ENCODE assay signal across 16 mouse cellular contexts in genomic region chr1:88526161-88526560, GRCm38 (mm10). TPM values are rescaled to one million over a fixed set of nuclear protein-coding genes. Genes with fewer than 3 reads are reported as not detected.
DNase-seq lines count a peak whose midpoint lies in the region; ATAC-seq and TF ChIP-seq lines count a peak whose summit lies in the region.
"Had no signal": no experiment of that assay in that cellular context is flagged by ENCODE, and none has a peak within 500 bp of the region (broad histone marks: within the 10 kb centered on the region; RNA-seq: fewer than 3 reads in every experiment).

No protein-coding gene starts in this region.

- H3K4me3 ChIP-seq in heart, postnatal 0 days (ENCODE audit: low read depth, low read length), result no peak overlapping the region
- no peak overlapping the region for H3K4me3 ChIP-seq in midbrain, embryonic 12.5 days
- H3K4me3 ChIP-seq in midbrain, postnatal 0 days (ENCODE audit: low read depth, low read length), result no peak overlapping the region
- H3K4me3 ChIP-seq in stomach, postnatal 0 days (ENCODE audit: low read depth, low read length), result no peak overlapping the region
- H3K4me3 ChIP-seq in layer of hippocampus, adult 2 months, result no peak overlapping the region
- H3K4me3 ChIP-seq: forebrain, embryonic 15.5 days; heart, embryonic 15.5 days had no signal

- TF ChIP-seq CTCF in heart, postnatal 0 days (IDR thresholded peaks at IDR 0.05; ENCODE audit: low read depth), result no peak
- no peak for TF ChIP-seq CTCF in midbrain, postnatal 0 days (IDR thresholded peaks at IDR 0.05)
- no peak for TF ChIP-seq CTCF in stomach, postnatal 0 days (IDR thresholded peaks at IDR 0.05; ENCODE audit: low read depth)
- TF ChIP-seq CTCF in layer of hippocampus, adult 2 months (conservative IDR thresholded peaks at IDR 0.05), result no peak

- WGBS in heart, postnatal 0 days, result 34% methylated on average over 6 of the region's 6 CpGs
- WGBS in midbrain, embryonic 12.5 days, result 60% methylated on average over 6 of the region's 6 CpGs
- WGBS in midbrain, postnatal 0 days, result 29% methylated on average over 6 of the region's 6 CpGs
- WGBS in stomach, postnatal 0 days, result 20% methylated on average over 6 of the region's 6 CpGs

- no peak overlapping the region for H3K9ac ChIP-seq in heart, postnatal 0 days (replicated peaks; ENCODE audit: low read depth, low read length)
- H3K9ac ChIP-seq in midbrain, embryonic 12.5 days (replicated peaks), result no peak overlapping the region
- H3K9ac ChIP-seq in midbrain, postnatal 0 days (replicated peaks; ENCODE audit: low read length, poor library complexity, severe bottlenecking), result no peak overlapping the region
- no peak overlapping the region for H3K9ac ChIP-seq in stomach, postnatal 0 days (ENCODE audit: low read length)
- H3K9ac ChIP-seq: forebrain, embryonic 15.5 days; heart, embryonic 15.5 days; liver, postnatal 0 days had no signal

- H3K27ac ChIP-seq in heart, postnatal 0 days (ENCODE audit: low read depth), result no peak overlapping the region
- H3K27ac ChIP-seq in midbrain, embryonic 12.5 days (replicated peaks), result no peak overlapping the region
- no peak overlapping the region for H3K27ac ChIP-seq in midbrain, postnatal 0 days (ENCODE audit: low read depth, low read length)
- peak overlapping the region; percentile 35; the same call in 1 of the 2 replicates for H3K27ac ChIP-seq in stomach, postnatal 0 days (replicated peaks)
- no peak overlapping the region for H3K27ac ChIP-seq in layer of hippocampus, adult 2 months
- H3K27ac ChIP-seq: forebrain, embryonic 15.5 days; heart, embryonic 15.5 days had no signal

- no peak for TF ChIP-seq EP300 in heart, postnatal 0 days (IDR thresholded peaks at IDR 0.05; ENCODE audit: low read depth)
- no peak for TF ChIP-seq EP300 in stomach, postnatal 0 days (optimal IDR thresholded peaks at IDR 0.05)

- peak; percentile 33; the same call in 1 of the 2 replicates for ATAC-seq in heart, postnatal 0 days (ENCODE audit: insufficient read depth, low read depth)
- ATAC-seq in midbrain, embryonic 12.5 days (ENCODE audit: low FRiP score, low read depth), result peak; percentile 72; the same call in 1 of the 2 replicates
- no peak; the same call in 1 of the 2 replicates for ATAC-seq in midbrain, postnatal 0 days (ENCODE audit: low FRiP score)
- peak; percentile 90 for ATAC-seq in stomach, postnatal 0 days (ENCODE audit: low FRiP score, low TSS enrichment)
- ATAC-seq: forebrain, embryonic 15.5 days; liver, postnatal 0 days had no signal

- no peaks in the 10 kb centered on the region for H3K36me3 ChIP-seq in heart, postnatal 0 days (replicated peaks; ENCODE audit: control insufficient read depth, insufficient read depth, low read length)
- H3K36me3 ChIP-seq in midbrain, embryonic 12.5 days, result no peaks in the 10 kb centered on the region
- H3K36me3 ChIP-seq in midbrain, postnatal 0 days (ENCODE audit: insufficient read depth, low read length), result no peaks in the 10 kb centered on the region
- H3K36me3 ChIP-seq in stomach, postnatal 0 days (ENCODE audit: control insufficient read depth, insufficient read depth, low read length), result no peaks in the 10 kb centered on the region
- H3K36me3 ChIP-seq: forebrain, embryonic 15.5 days; heart, embryonic 15.5 days had no signal

- no peak for DNase-seq in heart, postnatal 0 days (ENCODE audit: low spot score)
- no peak for DNase-seq in heart, adult 18-20 months
- DNase-seq in midbrain, postnatal 0 days (ENCODE audit: low spot score), result no peak
- peak; percentile 83 for DNase-seq in fibroblast of lung, adult 2 months (ENCODE audit: low read depth)
- no peak for DNase-seq in stomach, postnatal 0 days (ENCODE audit: low spot score)
- no peak for DNase-seq in layer of hippocampus, adult 2 months (ENCODE audit: low spot score in 2 of 2)
- no peak for DNase-seq in gastrocnemius, postnatal 10 days
- DNase-seq: adrenal gland, postnatal 10 days; gastrocnemius, postnatal 36 days; layer of hippocampus, adult 9-11 months; left cerebral cortex, postnatal 4 days; liver, postnatal 0 days; thymus, postnatal 25 days had no signal

- no peaks in the 10 kb centered on the region for H3K9me3 ChIP-seq in heart, postnatal 0 days (replicated peaks; ENCODE audit: control insufficient read depth, low read length)
- no peaks in the 10 kb centered on the region for H3K9me3 ChIP-seq in midbrain, embryonic 12.5 days
- no peaks in the 10 kb centered on the region for H3K9me3 ChIP-seq in midbrain, postnatal 0 days (ENCODE audit: low read length)
- no peaks in the 10 kb centered on the region for H3K9me3 ChIP-seq in stomach, postnatal 0 days (ENCODE audit: control insufficient read depth, low read length)
- H3K9me3 ChIP-seq: forebrain, embryonic 15.5 days; heart, embryonic 15.5 days had no signal

- no peaks in the 10 kb centered on the region for H3K4me1 ChIP-seq in heart, postnatal 0 days (ENCODE audit: control insufficient read depth, insufficient read depth)
- H3K4me1 ChIP-seq in midbrain, embryonic 12.5 days, result no peaks in the 10 kb centered on the region
- H3K4me1 ChIP-seq in midbrain, postnatal 0 days (ENCODE audit: insufficient read depth, low read length), result no peaks in the 10 kb centered on the region
- no peaks in the 10 kb centered on the region for H3K4me1 ChIP-seq in stomach, postnatal 0 days (replicated peaks; ENCODE audit: control insufficient read depth, insufficient read depth)
- H3K4me1 ChIP-seq: forebrain, embryonic 15.5 days had no signal

- H3K27me3 ChIP-seq in heart, postnatal 0 days (ENCODE audit: control insufficient read depth, insufficient read depth, low read length), result no peaks in the 10 kb centered on the region
- H3K27me3 ChIP-seq in midbrain, embryonic 12.5 days, result peaks cover 5% of the 10 kb centered on the region
- no peaks in the 10 kb centered on the region for H3K27me3 ChIP-seq in midbrain, postnatal 0 days (ENCODE audit: insufficient read depth, low read length)
- no peaks in the 10 kb centered on the region for H3K27me3 ChIP-seq in stomach, postnatal 0 days (ENCODE audit: control insufficient read depth, insufficient read depth, low read length)
- H3K27me3 ChIP-seq: forebrain, embryonic 15.5 days; heart, embryonic 15.5 days had no signal

- H3K4me2 ChIP-seq in heart, postnatal 0 days (ENCODE audit: low read depth, low read length), result no peak overlapping the region
- H3K4me2 ChIP-seq in midbrain, embryonic 12.5 days (replicated peaks), result no peak overlapping the region
- no peak overlapping the region for H3K4me2 ChIP-seq in midbrain, postnatal 0 days (ENCODE audit: low read depth, low read length, poor library complexity, severe bottlenecking)
- no peak overlapping the region for H3K4me2 ChIP-seq in stomach, postnatal 0 days (replicated peaks; ENCODE audit: low read depth)
- H3K4me2 ChIP-seq: forebrain, embryonic 15.5 days; heart, embryonic 15.5 days had no signal

RNA-seq across cellular contexts. Expression of gene Glrp1, which starts 16.3 kb away (rescaled TPM):
- total RNA-seq in heart, postnatal 0 days (2014; rRNA removed; ENCODE audit: low replicate concordance), result 2.2 TPM in 1 of 2 replicates, not detected in the other
- 0.26 and 0.41 TPM in 2 replicates for polyA plus RNA-seq in heart, postnatal 0 days (2015; fragmentation: Nextera tagmentation; extraction: Ambion mirVana)
- under 1 TPM in 1 of 2 experiments, not detected in 1; 0.17 TPM for total RNA-seq in heart, adult 18-20 months (2021)
- polyA plus RNA-seq in midbrain, embryonic 12.5 days (2016; fragmentation: Nextera tagmentation; extraction: Ambion mirVana), result not detected in 2 replicates
- total RNA-seq in midbrain, postnatal 0 days (2014; rRNA removed), result not detected in 2 replicates
- 0.07 TPM in 1 of 2 replicates, not detected in the other for polyA plus RNA-seq in midbrain, postnatal 0 days (2015; fragmentation: Nextera tagmentation; extraction: Ambion mirVana)
- polyA plus RNA-seq in stomach, postnatal 0 days (2015; fragmentation: Nextera tagmentation; extraction: Ambion mirVana), result not detected in 2 replicates
- not detected for total RNA-seq in layer of hippocampus, adult 2 months (2021)
- not detected for total RNA-seq in gastrocnemius, postnatal 10 days (2021)
- total RNA-seq: adrenal gland, postnatal 10 days; gastrocnemius, postnatal 36 days; left cerebral cortex, postnatal 4 days had no signal
- polyA plus RNA-seq: forebrain, embryonic 15.5 days had no signal
